Mouse (Mus musculus): ENCODE measurements around the gene Wdfy4.

The Wdfy4 gene

GRCm38 (mm10) chr14:33189849-33190423 lies 4.6 kb upstream of the Wdfy4 start:
- DNase-seq (ENCODE audit: low spot score) = no peak

- no peak for DNase-seq (ENCODE audit: low spot score)
Observed at GRCm38 (mm10) chr14:33189230-33189629, 3.9 kb upstream of the Wdfy4 start.

- no peak for DNase-seq (ENCODE audit: low spot score)
Observed at GRCm38 (mm10) chr14:33187201-33187600, 1.9 kb upstream of the Wdfy4 start.

GRCm38 (mm10) chr14:33180102-33180501 lies 5.2 kb downstream of the Wdfy4 start:
- DNase-seq (ENCODE audit: low spot score) = no peak

GRCm38 (mm10) chr14:33175059-33175821 lies 10.1 kb downstream of the Wdfy4 start:
- no peak for DNase-seq (ENCODE audit: low spot score)

- no peak for DNase-seq (ENCODE audit: low spot score)
Observed at GRCm38 (mm10) chr14:33171942-33172341, 13.4 kb downstream of the Wdfy4 start.

- no peak for DNase-seq (ENCODE audit: low spot score)
Observed at GRCm38 (mm10) chr14:33168750-33169149, 16.6 kb downstream of the Wdfy4 start.

GRCm38 (mm10) chr14:33162238-33162637 lies 23.1 kb downstream of the Wdfy4 start:
- DNase-seq (ENCODE audit: low spot score) = no peak

- DNase-seq (ENCODE audit: low spot score) = no peak
Observed at GRCm38 (mm10) chr14:33158268-33158667, 27.0 kb downstream of the Wdfy4 start.

- DNase-seq (ENCODE audit: low spot score) = no peak
Observed at GRCm38 (mm10) chr14:33152941-33153340, 32.4 kb downstream of the Wdfy4 start.

GRCm38 (mm10) chr14:33146287-33146686 lies 39.0 kb downstream of the Wdfy4 start:
- DNase-seq (ENCODE audit: low spot score) = no peak

GRCm38 (mm10) chr14:33136843-33137242 lies 48.5 kb downstream of the Wdfy4 start:
- DNase-seq (ENCODE audit: low spot score) = no peak

GRCm38 (mm10) chr14:33135170-33135569 lies 50.1 kb downstream of the Wdfy4 start:
- no peak for DNase-seq (ENCODE audit: low spot score)

- no peak for DNase-seq (ENCODE audit: low spot score)
Observed at GRCm38 (mm10) chr14:33131044-33131758, 54.1 kb downstream of the Wdfy4 start.

GRCm38 (mm10) chr14:33116590-33116989 lies 68.7 kb downstream of the Wdfy4 start:
- no peak for DNase-seq (ENCODE audit: low spot score)

- DNase-seq (ENCODE audit: low spot score) = no peak
Observed at GRCm38 (mm10) chr14:33104809-33105208, 80.5 kb downstream of the Wdfy4 start.

GRCm38 (mm10) chr14:33101609-33102008 lies 83.7 kb downstream of the Wdfy4 start:
- DNase-seq (ENCODE audit: low spot score) = no peak

GRCm38 (mm10) chr14:33099926-33100325 lies 85.4 kb downstream of the Wdfy4 start:
- no peak for DNase-seq (ENCODE audit: low spot score)

- DNase-seq (ENCODE audit: low spot score) = no peak
Observed at GRCm38 (mm10) chr14:33099111-33099510, 86.2 kb downstream of the Wdfy4 start.

GRCm38 (mm10) chr14:33096462-33096861 lies 88.8 kb downstream of the Wdfy4 start:
- DNase-seq (ENCODE audit: low spot score) = no peak

- no peak for DNase-seq (ENCODE audit: low spot score)
Observed at GRCm38 (mm10) chr14:33083326-33083725, 102.0 kb downstream of the Wdfy4 start.

- DNase-seq (ENCODE audit: low spot score) = no peak
Observed at GRCm38 (mm10) chr14:33082301-33082700, 103.0 kb downstream of the Wdfy4 start.

GRCm38 (mm10) chr14:33081370-33081860 lies 103.9 kb downstream of the Wdfy4 start:
- no peak for DNase-seq (ENCODE audit: low spot score)
